Comparison of ENCODE assay signal across 8 mouse cellular contexts in the genomic region with DNA sequence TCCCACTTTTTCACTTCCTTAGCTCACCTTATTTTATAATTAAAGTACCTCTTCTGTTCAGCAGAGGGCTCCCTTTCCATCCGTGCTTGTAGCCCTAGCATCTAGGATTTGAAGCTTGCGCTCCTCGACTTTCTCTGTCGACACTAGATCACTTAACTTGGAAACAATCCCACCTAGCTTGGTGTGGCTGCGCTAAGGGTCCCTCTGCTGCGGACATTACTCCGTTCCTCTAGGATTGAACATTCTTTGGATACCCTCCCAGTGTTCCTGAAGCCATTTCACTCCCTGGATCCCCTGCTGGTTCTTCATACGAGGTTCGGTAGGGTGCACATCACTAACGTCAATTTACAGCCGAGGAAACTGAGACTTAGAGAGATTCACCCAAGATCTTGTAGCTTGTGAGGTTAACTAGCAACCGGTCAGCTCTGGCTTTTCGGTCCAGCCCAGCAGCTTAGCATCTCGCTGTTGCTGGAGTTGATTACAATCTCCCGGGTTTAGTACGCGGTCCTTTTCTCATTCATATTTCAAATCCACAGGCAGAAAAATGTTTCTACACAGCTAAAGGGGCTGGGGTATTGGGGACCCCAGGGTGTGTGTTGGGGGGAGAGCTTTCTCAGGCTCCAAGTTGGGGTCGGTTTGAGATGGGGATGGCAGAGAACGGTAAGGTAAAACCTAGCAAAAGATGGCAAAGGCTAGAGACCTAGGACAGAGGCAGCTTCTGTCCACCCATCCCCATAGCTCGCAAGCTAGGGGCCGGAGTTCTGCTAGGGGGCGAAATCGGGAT. TPM values are rescaled to one million over a fixed set of nuclear protein-coding genes. Genes with fewer than 3 reads are reported as not detected.
A peak's percentile ranks its signal among the peaks of the same experiment; 100 is the strongest.
DNase-seq lines count a peak whose midpoint lies in the region; ATAC-seq lines count a peak whose summit lies in the region.

No protein-coding gene starts in this region.

- H3K27ac ChIP-seq in forebrain, embryonic 13.5 days: peak overlapping the region; percentile 8; the same call in 1 of the 2 replicates
- peak overlapping the region; percentile 60; the same call in 1 of the 2 replicates for H3K27ac ChIP-seq in hindbrain, embryonic 15.5 days (replicated peaks)
- H3K27ac ChIP-seq in stomach, embryonic 14.5 days (ENCODE audit: low read length): no peak overlapping the region

- H3K4me2 ChIP-seq in forebrain, embryonic 13.5 days: peak overlapping the region; percentile 81
- H3K4me2 ChIP-seq in hindbrain, embryonic 15.5 days: peak overlapping the region; percentile 96
- peak overlapping the region; percentile 99 for H3K4me2 ChIP-seq in stomach, embryonic 14.5 days (replicated peaks; ENCODE audit: low read depth, low read length)

- no peaks in the 10 kb centered on the region for H3K9me3 ChIP-seq in forebrain, embryonic 13.5 days (replicated peaks)
- H3K9me3 ChIP-seq in hindbrain, embryonic 15.5 days: no peaks in the 10 kb centered on the region
- H3K9me3 ChIP-seq in stomach, embryonic 14.5 days (ENCODE audit: control insufficient read depth, low read depth, low read length): no peaks in the 10 kb centered on the region

- H3K4me3 ChIP-seq in forebrain, embryonic 13.5 days: peak overlapping the region; percentile 94
- H3K4me3 ChIP-seq in hindbrain, embryonic 15.5 days: peak overlapping the region; percentile 57
- H3K4me3 ChIP-seq in stomach, embryonic 14.5 days (ENCODE audit: low read depth, low read length): peak overlapping the region; percentile 62

- peaks cover 38% of the 10 kb centered on the region for H3K4me1 ChIP-seq in forebrain, embryonic 13.5 days
- H3K4me1 ChIP-seq in hindbrain, embryonic 15.5 days (replicated peaks): peaks cover 29% of the 10 kb centered on the region
- H3K4me1 ChIP-seq in stomach, embryonic 14.5 days (ENCODE audit: control insufficient read depth, insufficient read depth, low read length): peaks cover 4% of the 10 kb centered on the region; the same call in 1 of the 2 replicates

- DNase-seq in ES-CJ7 (ENCODE audit: low read depth, low spot score): peak; percentile 82
- peak; percentile 43 for DNase-seq in cerebellum, adult 11 months
- DNase-seq in left cerebral cortex, adult 11 months (ENCODE audit: low spot score): peak; percentile 37
- DNase-seq in thymus, postnatal 14 days: no peak

- under 1% methylated on average over 23 of the region's 23 CpGs for WGBS in forebrain, embryonic 13.5 days
- under 1% methylated on average over 21 of the region's 23 CpGs for WGBS in hindbrain, embryonic 15.5 days
- under 1% methylated on average over 23 of the region's 23 CpGs for WGBS in stomach, embryonic 14.5 days

- ATAC-seq in forebrain, embryonic 13.5 days: peak; percentile 20; the same call in 1 of the 2 replicates
- ATAC-seq in hindbrain, embryonic 15.5 days (ENCODE audit: low FRiP score, low read depth): peak; percentile 6; the same call in 1 of the 2 replicates
- peak; percentile 34; the same call in 1 of the 2 replicates for ATAC-seq in megakaryocyte progenitor cell, adult 5-6 weeks (replicated peaks; ENCODE audit: poor library complexity)
- ATAC-seq in stomach, embryonic 14.5 days (ENCODE audit: insufficient number of reproducible peaks, insufficient read depth, low FRiP score, low read depth): peak; percentile 24; the same call in 1 of the 2 replicates

- H3K9ac ChIP-seq in forebrain, embryonic 13.5 days: peak overlapping the region; percentile 97
- peak overlapping the region; percentile 75 for H3K9ac ChIP-seq in hindbrain, embryonic 15.5 days
- H3K9ac ChIP-seq in stomach, embryonic 14.5 days (replicated peaks; ENCODE audit: low read depth, low read length): no peak overlapping the region

- H3K36me3 ChIP-seq in forebrain, embryonic 13.5 days (ENCODE audit: poor library complexity, severe bottlenecking): peaks cover 13% of the 10 kb centered on the region; the same call in 1 of the 2 replicates
- H3K36me3 ChIP-seq in hindbrain, embryonic 15.5 days: no peaks in the 10 kb centered on the region
- H3K36me3 ChIP-seq in stomach, embryonic 14.5 days (ENCODE audit: control insufficient read depth, insufficient read depth, low read length): no peaks in the 10 kb centered on the region

- peaks cover 7% of the 10 kb centered on the region for H3K27me3 ChIP-seq in forebrain, embryonic 13.5 days
- H3K27me3 ChIP-seq in hindbrain, embryonic 15.5 days: no peaks in the 10 kb centered on the region
- peaks cover 19% of the 10 kb centered on the region for H3K27me3 ChIP-seq in stomach, embryonic 14.5 days (ENCODE audit: control insufficient read depth, insufficient read depth, low read length)

RNA-seq across cellular contexts. Expression of gene Sema5b, which starts 0.4 kb away (rescaled TPM):
- 40.8 and 41.7 TPM in 2 replicates for polyA plus RNA-seq in forebrain, embryonic 13.5 days (2015; fragmentation: Nextera tagmentation; extraction: Ambion mirVana)
- polyA plus RNA-seq in hindbrain, embryonic 15.5 days (2015; fragmentation: Nextera tagmentation; extraction: Ambion mirVana): 19.8 and 25.6 TPM in 2 replicates
- total RNA-seq in megakaryocyte progenitor cell, adult 5-6 weeks (2015): not detected in 2 replicates
- total RNA-seq in megakaryocyte progenitor cell, adult 5-6 weeks (2017): not detected in 2 replicates
- polyA plus RNA-seq in stomach, embryonic 14.5 days (2014; fragmentation: Nextera tagmentation; extraction: Ambion mirVana): 5.2 and 6.1 TPM in 2 replicates

RNA-seq across cellular contexts. Expression of gene Pdia5, which starts 49.9 kb away (rescaled TPM):
- 10.4 and 11.8 TPM in 2 replicates for polyA plus RNA-seq in forebrain, embryonic 13.5 days (2015; fragmentation: Nextera tagmentation; extraction: Ambion mirVana)
- polyA plus RNA-seq in hindbrain, embryonic 15.5 days (2015; fragmentation: Nextera tagmentation; extraction: Ambion mirVana): 14.5 and 14.6 TPM in 2 replicates
- total RNA-seq in megakaryocyte progenitor cell, adult 5-6 weeks (2015): 25.3 and 27.0 TPM in 2 replicates
- total RNA-seq in megakaryocyte progenitor cell, adult 5-6 weeks (2017): 9.8 and 10.8 TPM in 2 replicates
- 20.4 and 23.5 TPM in 2 replicates for polyA plus RNA-seq in stomach, embryonic 14.5 days (2014; fragmentation: Nextera tagmentation; extraction: Ambion mirVana)
